Mouse (Mus musculus) midbrain, postnatal 0 days (tissue): ENCODE measurements around the gene Rhobtb1. TPM values are rescaled to one million over a fixed set of nuclear protein-coding genes. Genes with fewer than 3 reads are reported as not detected.

ENCODE experiments used
- ATAC-seq: fragments of 200-750 bp; cut with Nextera tagmentation; 2 replicates; pipeline ENCODE4 v1.8.0; 2017; ENCODE audit warnings: moderate number of reproducible peaks, mild to moderate bottlenecking, moderate TSS enrichment, moderate library complexity; ENCODE audit not compliant: low FRiP score
- DNase-seq: peaks from one replicate; pipeline ENCODE4 v3.0.0-alpha.2; 2015; ENCODE audit warnings: low spot score
- H3K27ac ChIP-seq: fragments of 300-500 bp; sonication (generic); 2 replicates; pipeline ENCODE4 v1.5.1; 2014; ENCODE audit warnings: low read depth, mild to moderate bottlenecking, low read length, mixed read lengths
- H3K27me3 ChIP-seq: fragments of 300-500 bp; sonication (generic); 2 replicates; pipeline ENCODE4 v1.6.1; 2014; ENCODE audit warnings: low read length, control low read depth, mixed read lengths; ENCODE audit not compliant: insufficient read depth
- H3K36me3 ChIP-seq: fragments of 300-500 bp; sonication (generic); 2 replicates; pipeline ENCODE4 v1.6.1; 2014; ENCODE audit warnings: low read length, control low read depth, mixed read lengths; ENCODE audit not compliant: insufficient read depth
- H3K4me1 ChIP-seq: fragments of 300-500 bp; sonication (generic); 2 replicates; pipeline ENCODE4 v1.6.1; 2014; ENCODE audit warnings: mild to moderate bottlenecking, control low read depth, antibody characterized with exemption, low read length, mixed read lengths; ENCODE audit not compliant: insufficient read depth
- H3K4me2 ChIP-seq: fragments of 300-500 bp; sonication (generic); 2 replicates; pipeline ENCODE4 v1.6.1; 2014; ENCODE audit warnings: low read depth, mild to moderate bottlenecking, low read length, mixed read lengths; ENCODE audit not compliant: poor library complexity, severe bottlenecking
- H3K4me3 ChIP-seq: fragments of 300-500 bp; sonication (generic); 2 replicates; pipeline ENCODE4 v1.5.1; 2014; ENCODE audit warnings: low read depth, mild to moderate bottlenecking, low read length, moderate library complexity
- H3K9ac ChIP-seq: fragments of 300-500 bp; sonication (generic); replicated peaks from 2 replicates; pipeline ENCODE4 v1.6.1; 2014; ENCODE audit warnings: mild to moderate bottlenecking, low read length, moderate library complexity, mixed read lengths; ENCODE audit not compliant: poor library complexity, severe bottlenecking
- H3K9me3 ChIP-seq: fragments of 300-500 bp; sonication (generic); 2 replicates; pipeline ENCODE4 v1.6.1; 2016; ENCODE audit warnings: low read length, control low read depth
- CTCF ChIP-seq: IDR thresholded peaks from 2 replicates; pipeline ENCODE4 v1.5.1; 2016; ENCODE audit warnings: antibody characterized with exemption, mild to moderate bottlenecking
- whole genome bisulfite sequencing: fragments of 180-500 bp; shearing (Covaris S2); extraction: QIAGEN DNeasy Blood & Tissue Kit; methylation state at CpG from one replicate; pipeline ENCODE4 v1.1.7; 2014; 5-methylcytosine and 5-hydroxymethylcytosine counted together
- polyA plus RNA-seq: library from polyadenylated mRNA; unstranded; fragments of >200 nt; fragmentation: Nextera tagmentation; extraction: Ambion mirVana; gene quantifications from 2 replicates; pipeline ENCODE4 v1.2.1, GENCODE M21; 2015
- total RNA-seq: library from RNA; depleted of rRNA; stranded (reverse); fragments of >200 nt; gene quantifications from 2 replicates; pipeline ENCODE4 v1.2.3, GENCODE M21; 2014

Rhobtb1 gene
- total and polyA plus RNA-seq, 2 experiments from 2014 or later: 9.2 to 15.3 TPM

- WGBS: 82% methylated on average over 9 of the region's 9 CpGs
- Histone ChIP-seq H3K27ac (no peak overlapping the region), H3K4me3 (no peak overlapping the region), H3K27me3 (no peaks in the 10 kb centered on the region), H3K9ac (no peak overlapping the region), H3K36me3 (no peaks in the 10 kb centered on the region), H3K4me1 (no peaks in the 10 kb centered on the region), H3K9me3 (no peaks in the 10 kb centered on the region), H3K4me2 (no peak overlapping the region)
- TF ChIP-seq CTCF: no peak
- DNase-seq (no peak), ATAC-seq (no peak)
These were observed 144.7 kb downstream of the Rhobtb1 start for GRCm38 (mm10) chr10:69295919-69296318.

DNA sequence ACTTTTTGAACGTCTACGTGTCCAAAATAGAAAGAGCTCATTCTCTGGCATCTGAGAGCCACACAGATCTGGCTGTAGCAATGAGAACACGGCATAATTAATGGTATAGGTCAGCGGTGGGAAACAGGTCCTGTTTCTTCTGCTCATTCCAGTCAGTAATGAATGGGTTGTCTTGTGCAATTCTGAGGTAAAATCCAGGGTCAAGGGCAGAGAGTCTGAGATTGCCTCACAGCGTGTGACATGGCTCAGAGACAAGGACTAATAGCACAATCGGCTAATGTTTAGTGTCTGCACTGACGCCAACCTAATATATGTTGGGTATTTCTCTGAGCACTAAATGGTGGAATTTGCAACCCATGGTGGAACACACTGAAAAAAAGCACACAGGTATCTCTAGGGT lies 148.8 kb downstream of the Rhobtb1 start:
- Histone ChIP-seq H3K27ac (no peak overlapping the region), H3K9ac (no peak overlapping the region), H3K4me1 (no peaks in the 10 kb centered on the region), H3K27me3 (no peaks in the 10 kb centered on the region), H3K4me3 (no peak overlapping the region), H3K36me3 (no peaks in the 10 kb centered on the region), H3K4me2 (no peak overlapping the region), H3K9me3 (no peaks in the 10 kb centered on the region)
- TF ChIP-seq CTCF: no peak
- 93% methylated on average over 7 of the region's 7 CpGs for WGBS
- DNase-seq: no peak
- no peak for ATAC-seq

GRCm38 (mm10) chr10:69302667-69303066 lies 151.4 kb downstream of the Rhobtb1 start:
- H3K9ac ChIP-seq: no peak overlapping the region
- ATAC-seq: no peak
- no peak for TF ChIP-seq CTCF
- H3K4me3 ChIP-seq: no peak overlapping the region
- no peak for DNase-seq
- 92% methylated on average over 3 of the region's 3 CpGs for WGBS
- H3K4me1 ChIP-seq: no peaks in the 10 kb centered on the region
- H3K9me3 ChIP-seq: no peaks in the 10 kb centered on the region
- no peaks in the 10 kb centered on the region for H3K36me3 ChIP-seq
- H3K4me2 ChIP-seq: no peak overlapping the region
- H3K27me3 ChIP-seq: no peaks in the 10 kb centered on the region
- no peak overlapping the region for H3K27ac ChIP-seq

DNA sequence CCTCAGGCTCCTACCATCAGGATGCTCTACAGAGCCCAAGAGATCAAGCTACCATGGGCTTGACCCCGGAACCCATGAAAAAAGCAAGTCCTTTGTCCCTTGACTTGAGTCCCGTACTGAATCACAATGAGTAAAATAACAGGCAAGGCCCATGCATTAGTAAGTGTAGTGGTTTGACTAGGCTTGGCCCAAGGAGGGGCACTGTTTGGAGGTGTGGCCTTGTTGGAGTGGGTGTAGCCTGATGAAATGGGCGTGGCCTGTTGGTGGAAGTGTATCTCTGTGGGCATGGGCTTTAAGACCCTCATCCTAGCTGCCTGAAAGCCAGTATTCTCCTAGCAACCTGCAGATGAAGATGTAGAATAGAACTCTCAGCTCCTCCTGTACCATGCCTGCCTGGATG lies 153.6 kb downstream of the Rhobtb1 start:
- no peak overlapping the region for H3K4me3 ChIP-seq
- no peaks in the 10 kb centered on the region for H3K36me3 ChIP-seq
- no peaks in the 10 kb centered on the region for H3K9me3 ChIP-seq
- H3K27ac ChIP-seq: no peak overlapping the region
- DNase-seq: no peak
- ATAC-seq: no peak
- WGBS: 88% methylated on average over 3 of the region's 3 CpGs
- no peak overlapping the region for H3K9ac ChIP-seq
- H3K4me1 ChIP-seq: no peaks in the 10 kb centered on the region
- no peak overlapping the region for H3K4me2 ChIP-seq
- H3K27me3 ChIP-seq: no peaks in the 10 kb centered on the region
- no peak for TF ChIP-seq CTCF

- 82% methylated on average over 7 of the region's 7 CpGs for WGBS
- no peak for TF ChIP-seq CTCF
- Histone ChIP-seq H3K4me3 (no peak overlapping the region), H3K4me2 (no peak overlapping the region), H3K4me1 (no peaks in the 10 kb centered on the region), H3K27me3 (no peaks in the 10 kb centered on the region), H3K27ac (no peak overlapping the region), H3K9me3 (no peaks in the 10 kb centered on the region), H3K36me3 (no peaks in the 10 kb centered on the region), H3K9ac (no peak overlapping the region)
- DNase-seq (no peak), ATAC-seq (no peak)
These were observed 154.4 kb downstream of the Rhobtb1 start for GRCm38 (mm10) chr10:69305600-69305999.

DNA sequence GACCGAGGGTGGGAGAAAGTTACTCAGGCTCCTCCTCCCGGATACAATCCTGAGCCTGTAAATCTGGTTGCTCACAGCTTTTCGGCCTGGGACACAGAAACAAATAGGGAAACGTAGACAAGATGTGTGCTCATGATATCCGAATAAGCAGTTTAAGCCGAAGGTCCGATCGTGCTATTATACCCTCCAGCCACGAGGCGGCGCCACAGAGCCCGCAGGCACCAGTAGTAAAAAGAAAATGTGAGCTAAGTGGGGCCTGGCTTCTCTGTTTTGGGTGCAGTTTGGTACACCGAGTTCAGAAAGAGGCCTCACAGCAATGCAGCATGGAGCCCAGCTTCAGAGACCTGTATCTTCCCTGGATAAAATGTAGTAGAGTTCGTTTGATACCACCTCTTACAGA lies 155.0 kb downstream of the Rhobtb1 start:
- Histone ChIP-seq H3K4me1 (no peaks in the 10 kb centered on the region), H3K36me3 (no peaks in the 10 kb centered on the region), H3K27me3 (no peaks in the 10 kb centered on the region), H3K9me3 (no peaks in the 10 kb centered on the region), H3K27ac (no peak overlapping the region), H3K4me2 (no peak overlapping the region), H3K9ac (no peak overlapping the region), H3K4me3 (no peak overlapping the region)
- 72% methylated on average over 14 of the region's 14 CpGs for WGBS
- no peak for DNase-seq
- ATAC-seq: no peak
- peak; percentile 66 for TF ChIP-seq CTCF

DNA sequence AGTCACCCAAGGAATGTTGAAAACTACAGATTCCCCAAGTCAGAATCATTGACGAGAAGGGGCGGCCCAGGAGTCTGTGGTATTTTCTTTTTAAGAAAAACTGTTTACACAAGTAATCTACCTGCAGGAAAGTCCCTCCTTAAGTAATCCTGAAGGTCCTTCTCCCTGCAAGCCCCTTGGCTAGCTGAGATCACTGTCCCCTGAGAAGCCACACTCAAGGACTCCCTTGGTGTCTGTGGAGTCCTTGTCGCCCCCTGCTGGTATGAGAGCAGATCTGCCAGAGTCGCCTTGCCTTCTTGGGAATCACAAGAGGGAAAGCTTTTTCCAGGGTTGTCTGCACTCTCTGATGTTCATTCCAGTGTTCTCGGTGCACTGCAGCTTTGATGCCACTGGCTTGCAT lies 155.8 kb downstream of the Rhobtb1 start:
- WGBS: 47% methylated on average over 5 of the region's 5 CpGs
- Histone ChIP-seq H3K4me1 (no peaks in the 10 kb centered on the region), H3K36me3 (no peaks in the 10 kb centered on the region), H3K27ac (no peak overlapping the region), H3K4me3 (no peak overlapping the region), H3K9ac (no peak overlapping the region), H3K9me3 (no peaks in the 10 kb centered on the region), H3K4me2 (no peak overlapping the region), H3K27me3 (no peaks in the 10 kb centered on the region)
- ATAC-seq (no peak), DNase-seq (peak; percentile 76)
- TF ChIP-seq CTCF: peak; percentile 83
